Mouse (Mus musculus): ENCODE measurements around the gene Src. TPM values are rescaled to one million over a fixed set of nuclear protein-coding genes. Genes with fewer than 3 reads are reported as not detected.

The Src gene
- polyA plus RNA-seq, 1 experiment from 2014 or later, result 15.1 TPM

GRCm38 (mm10) chr2:157512859-157513258, 94.6 kb downstream of the Src start:
- Histone ChIP-seq H3K27ac (ENCODE audit: low read depth, low read length) (no peak overlapping the region), H3K36me3 (ENCODE audit: control insufficient read depth, insufficient read depth, low read length) (no peaks in the 10 kb centered on the region), H3K4me3 (ENCODE audit: low read depth, low read length) (no peak overlapping the region), H3K4me2 (ENCODE audit: low read depth) (no peak overlapping the region), H3K9me3 (ENCODE audit: control insufficient read depth, low read length) (no peaks in the 10 kb centered on the region), H3K4me1 (ENCODE audit: control insufficient read depth, insufficient read depth, low read length) (peaks cover 20% of the 10 kb centered on the region), H3K27me3 (ENCODE audit: control insufficient read depth, insufficient read depth, low read length) (no peaks in the 10 kb centered on the region), H3K9ac (ENCODE audit: low read length) (no peak overlapping the region)
- ATAC-seq (ENCODE audit: insufficient read depth, low FRiP score, low TSS enrichment) (no peak), DNase-seq (ENCODE audit: low spot score) (peak; percentile 9)
- WGBS, result 89% methylated on average over 9 of the region's 9 CpGs

- no peak overlapping the region for H3K9ac ChIP-seq (ENCODE audit: low read length)
- no peaks in the 10 kb centered on the region for H3K27me3 ChIP-seq (ENCODE audit: control insufficient read depth, insufficient read depth, low read length)
- DNase-seq (ENCODE audit: low spot score), result peak; percentile 18
- 0 out of 2 replicates have a peak overlapping the region, but pooled peaks have one; percentile 40 for H3K27ac ChIP-seq (ENCODE audit: low read depth, low read length)
- peaks cover 21% of the 10 kb centered on the region for H3K4me1 ChIP-seq (ENCODE audit: control insufficient read depth, insufficient read depth, low read length)
- WGBS, result 37% methylated on average over 9 of the region's 9 CpGs
- no peaks in the 10 kb centered on the region for H3K9me3 ChIP-seq (ENCODE audit: control insufficient read depth, low read length)
- no peak for ATAC-seq (ENCODE audit: insufficient read depth, low FRiP score, low TSS enrichment)
- no peak overlapping the region for H3K4me2 ChIP-seq (ENCODE audit: low read depth)
- no peaks in the 10 kb centered on the region for H3K36me3 ChIP-seq (ENCODE audit: control insufficient read depth, insufficient read depth, low read length)
- H3K4me3 ChIP-seq (ENCODE audit: low read depth, low read length), result no peak overlapping the region
Measured at GRCm38 (mm10) chr2:157513737-157514208, 95.5 kb downstream of the Src start.

DNA sequence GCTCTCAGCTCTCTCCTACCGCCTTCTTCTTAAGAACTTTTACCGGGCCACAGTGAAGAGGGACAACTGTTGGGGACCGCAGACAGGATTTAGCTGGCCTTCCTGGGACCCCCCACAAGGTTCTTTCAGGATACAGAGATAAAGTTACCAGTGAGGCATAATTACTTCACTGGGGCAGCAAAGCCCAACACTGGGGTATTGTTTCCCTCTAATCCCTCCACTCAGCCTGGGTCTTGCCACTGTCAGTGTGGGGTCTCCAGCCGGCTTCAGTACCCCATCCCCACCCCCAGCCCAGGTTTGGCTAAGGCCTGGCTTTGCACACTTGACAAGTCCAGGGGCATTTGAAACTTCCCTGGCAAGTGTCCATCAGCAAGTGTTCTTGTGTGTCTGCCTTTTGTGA, 96.1 kb downstream of the Src start:
- Histone ChIP-seq H3K4me1 (ENCODE audit: control insufficient read depth, insufficient read depth, low read length) (peaks cover 22% of the 10 kb centered on the region), H3K4me2 (ENCODE audit: low read depth) (no peak overlapping the region), H3K27ac (ENCODE audit: low read depth, low read length) (0 out of 2 replicates have a peak overlapping the region, but pooled peaks have one; percentile 40), H3K36me3 (ENCODE audit: control insufficient read depth, insufficient read depth, low read length) (no peaks in the 10 kb centered on the region), H3K27me3 (ENCODE audit: control insufficient read depth, insufficient read depth, low read length) (no peaks in the 10 kb centered on the region), H3K4me3 (ENCODE audit: low read depth, low read length) (no peak overlapping the region), H3K9me3 (ENCODE audit: control insufficient read depth, low read length) (no peaks in the 10 kb centered on the region), H3K9ac (ENCODE audit: low read length) (no peak overlapping the region)
- ATAC-seq (ENCODE audit: insufficient read depth, low FRiP score, low TSS enrichment) (no peak), DNase-seq (ENCODE audit: low spot score) (peak; percentile 17)
- WGBS, result 18% methylated on average over 4 of the region's 4 CpGs

- no peaks in the 10 kb centered on the region for H3K36me3 ChIP-seq (ENCODE audit: control insufficient read depth, insufficient read depth, low read length)
- H3K4me1 ChIP-seq (ENCODE audit: control insufficient read depth, insufficient read depth, low read length), result peaks cover 27% of the 10 kb centered on the region
- H3K4me3 ChIP-seq (ENCODE audit: low read depth, low read length), result no peak overlapping the region
- H3K27me3 ChIP-seq (ENCODE audit: control insufficient read depth, insufficient read depth, low read length), result no peaks in the 10 kb centered on the region
- no peaks in the 10 kb centered on the region for H3K9me3 ChIP-seq (ENCODE audit: control insufficient read depth, low read length)
- ATAC-seq (ENCODE audit: insufficient read depth, low FRiP score, low TSS enrichment) (no peak), DNase-seq (ENCODE audit: low spot score) (peak; percentile 11)
- no peak overlapping the region for H3K9ac ChIP-seq (ENCODE audit: low read length)
- 68% methylated on average over 6 of the region's 6 CpGs for WGBS
- H3K4me2 ChIP-seq (ENCODE audit: low read depth), result no peak overlapping the region
- no peak overlapping the region for H3K27ac ChIP-seq (ENCODE audit: low read depth, low read length)
Measured at GRCm38 (mm10) chr2:157517526-157517925, 99.3 kb downstream of the Src start.

GRCm38 (mm10) chr2:157518451-157518850, 100.2 kb downstream of the Src start:
- Histone ChIP-seq H3K9ac (ENCODE audit: low read length) (no peak overlapping the region), H3K4me3 (ENCODE audit: low read depth, low read length) (no peak overlapping the region), H3K9me3 (ENCODE audit: control insufficient read depth, low read length) (no peaks in the 10 kb centered on the region), H3K27me3 (ENCODE audit: control insufficient read depth, insufficient read depth, low read length) (no peaks in the 10 kb centered on the region), H3K36me3 (ENCODE audit: control insufficient read depth, insufficient read depth, low read length) (no peaks in the 10 kb centered on the region), H3K4me1 (ENCODE audit: control insufficient read depth, insufficient read depth, low read length) (peaks cover 32% of the 10 kb centered on the region), H3K4me2 (ENCODE audit: low read depth) (no peak overlapping the region), H3K27ac (ENCODE audit: low read depth, low read length) (no peak overlapping the region)
- DNase-seq (ENCODE audit: low spot score) (peak; percentile 8), ATAC-seq (ENCODE audit: insufficient read depth, low FRiP score, low TSS enrichment) (no peak)
- 55% methylated on average over 7 of the region's 7 CpGs for WGBS

GRCm38 (mm10) chr2:157519452-157519851, 101.2 kb downstream of the Src start:
- Histone ChIP-seq H3K27ac (ENCODE audit: low read depth, low read length) (no peak overlapping the region), H3K9ac (ENCODE audit: low read length) (no peak overlapping the region), H3K36me3 (ENCODE audit: control insufficient read depth, insufficient read depth, low read length) (no peaks in the 10 kb centered on the region), H3K27me3 (ENCODE audit: control insufficient read depth, insufficient read depth, low read length) (no peaks in the 10 kb centered on the region), H3K4me3 (ENCODE audit: low read depth, low read length) (no peak overlapping the region), H3K9me3 (ENCODE audit: control insufficient read depth, low read length) (no peaks in the 10 kb centered on the region), H3K4me1 (ENCODE audit: control insufficient read depth, insufficient read depth, low read length) (peaks cover 24% of the 10 kb centered on the region), H3K4me2 (ENCODE audit: low read depth) (no peak overlapping the region)
- WGBS, result 58% methylated on average over 6 of the region's 6 CpGs
- DNase-seq (ENCODE audit: low spot score), result peak; percentile 8
- no peak for ATAC-seq (ENCODE audit: insufficient read depth, low FRiP score, low TSS enrichment)

GRCm38 (mm10) chr2:157520496-157520895, 102.3 kb downstream of the Src start:
- Histone ChIP-seq H3K27me3 (ENCODE audit: control insufficient read depth, insufficient read depth, low read length) (no peaks in the 10 kb centered on the region), H3K27ac (ENCODE audit: low read depth, low read length) (no peak overlapping the region), H3K9me3 (ENCODE audit: control insufficient read depth, low read length) (no peaks in the 10 kb centered on the region), H3K4me2 (ENCODE audit: low read depth) (no peak overlapping the region), H3K9ac (ENCODE audit: low read length) (no peak overlapping the region), H3K4me1 (ENCODE audit: control insufficient read depth, insufficient read depth, low read length) (peaks cover 19% of the 10 kb centered on the region), H3K36me3 (ENCODE audit: control insufficient read depth, insufficient read depth, low read length) (no peaks in the 10 kb centered on the region), H3K4me3 (ENCODE audit: low read depth, low read length) (no peak overlapping the region)
- DNase-seq (ENCODE audit: low spot score) (no peak), ATAC-seq (ENCODE audit: insufficient read depth, low FRiP score, low TSS enrichment) (no peak)
- 28% methylated on average over 5 of the region's 5 CpGs for WGBS

Other genes starting within 250 kb of the Src start
- 29.3 and 31.0 TPM in 2 replicates for gene Rbl1, start 213.9 kb upstream of the Src start, polyA plus RNA-seq (2014; fragmentation: Nextera tagmentation; extraction: Ambion mirVana)
- 261 and 267 TPM in 2 replicates for gene Rpn2, start 139.4 kb upstream of the Src start, polyA plus RNA-seq (2014; fragmentation: Nextera tagmentation; extraction: Ambion mirVana)
- gene Mroh8, start 138.9 kb upstream of the Src start, polyA plus RNA-seq (2014; fragmentation: Nextera tagmentation; extraction: Ambion mirVana), result 0.73 and 0.95 TPM in 2 replicates
- not detected in 2 replicates for gene Ghrh, start 70.9 kb upstream of the Src start, polyA plus RNA-seq (2014; fragmentation: Nextera tagmentation; extraction: Ambion mirVana)
- 34.9 and 36.8 TPM in 2 replicates for gene Manbal, start 50.9 kb upstream of the Src start, polyA plus RNA-seq (2014; fragmentation: Nextera tagmentation; extraction: Ambion mirVana)
- gene Nnat, start 141.6 kb downstream of the Src start, polyA plus RNA-seq (2014; fragmentation: Nextera tagmentation; extraction: Ambion mirVana), result 1,357 and 1,505 TPM in 2 replicates
- gene Blcap, start 152.8 kb downstream of the Src start, polyA plus RNA-seq (2014; fragmentation: Nextera tagmentation; extraction: Ambion mirVana), result 99.5 and 105 TPM in 2 replicates

Data from neural tube, embryonic 11.5 days (tissue).